Mouse (Mus musculus) kidney, embryonic 15.5 days (tissue): ENCODE measurements around the gene 9530003J23Rik. TPM values are rescaled to one million over a fixed set of nuclear protein-coding genes. Genes with fewer than 3 reads are reported as not detected.
"Not testable (repeated sequence)": the region's sequence is repeated elsewhere in the genome, so short reads cannot be mapped to it uniquely, and the experiment has no call there.

Experiments
- ATAC-seq: fragments of 200-750 bp; cut with Nextera tagmentation; replicated peaks from 2 replicates; pipeline ENCODE4 v1.8.0; 2017; ENCODE audit warnings: moderate TSS enrichment; ENCODE audit not compliant: low FRiP score
- H3K27ac ChIP-seq: fragments of 300-500 bp; sonication (generic); 2 replicates; pipeline ENCODE4 v1.5.1; 2015; ENCODE audit warnings: mild to moderate bottlenecking, inconsistent platforms
- H3K27me3 ChIP-seq: fragments of 300-500 bp; sonication (generic); 2 replicates; pipeline ENCODE4 v1.6.1; 2015; ENCODE audit warnings: inconsistent platforms
- H3K36me3 ChIP-seq: fragments of 300-500 bp; sonication (generic); 2 replicates; pipeline ENCODE4 v1.6.1; 2015; ENCODE audit warnings: inconsistent platforms
- H3K4me1 ChIP-seq: fragments of 300-500 bp; sonication (generic); 2 replicates; pipeline ENCODE4 v1.6.1; 2015; ENCODE audit warnings: inconsistent platforms
- H3K4me2 ChIP-seq: fragments of 300-500 bp; sonication (generic); 2 replicates; pipeline ENCODE4 v1.6.1; 2015; ENCODE audit warnings: moderate library complexity, mild to moderate bottlenecking, inconsistent platforms
- H3K4me3 ChIP-seq: fragments of 300-500 bp; sonication (generic); replicated peaks from 2 replicates; pipeline ENCODE4 v1.5.1; 2015; ENCODE audit warnings: mild to moderate bottlenecking, inconsistent platforms
- H3K9ac ChIP-seq: fragments of 300-500 bp; sonication (generic); 2 replicates; pipeline ENCODE4 v1.6.1; 2015; ENCODE audit warnings: mild to moderate bottlenecking, inconsistent platforms
- H3K9me3 ChIP-seq: fragments of 300-500 bp; sonication (generic); replicated peaks from 2 replicates; pipeline ENCODE4 v1.6.1; 2016; ENCODE audit warnings: inconsistent platforms
- WGBS: fragments of 180-500 bp; shearing (Covaris S2); methylation state at CpG from one replicate; pipeline ENCODE4 v1.1.7; 2015; ENCODE audit warnings: mixed read lengths; 5-methylcytosine and 5-hydroxymethylcytosine counted together
- polyA plus RNA-seq: library from polyadenylated mRNA; unstranded; fragments of >200 nt; fragmentation: Nextera tagmentation; extraction: Ambion mirVana; gene quantifications from 2 replicates; pipeline ENCODE4 v1.2.1, GENCODE M21; 2015

9530003J23Rik gene
- polyA plus RNA-seq, 1 experiment from 2014 or later, result not detected

DNA sequence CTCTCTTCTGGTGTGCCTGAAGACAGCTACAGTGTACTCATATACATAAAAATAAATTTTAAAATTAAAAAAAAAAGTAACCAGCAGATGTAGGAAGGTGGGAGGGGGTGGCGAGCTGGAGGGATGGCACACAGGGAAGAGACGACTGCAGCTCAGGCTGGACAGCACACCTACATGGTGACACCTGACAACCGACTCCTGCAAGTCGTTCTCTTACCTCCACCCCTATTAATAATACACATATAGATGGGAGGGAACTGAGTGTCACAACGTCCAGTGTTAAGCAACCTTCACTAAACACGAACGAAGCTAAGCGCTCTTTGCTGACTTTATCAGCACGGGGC lies 14.8 kb downstream of the 9530003J23Rik start:
- H3K36me3 ChIP-seq, result peaks cover 39% of the 10 kb centered on the region
- peaks cover 18% of the 10 kb centered on the region for H3K4me1 ChIP-seq
- H3K4me2 ChIP-seq, result peak overlapping the region; percentile 87
- no peak; the same call in 1 of the 2 replicates for ATAC-seq
- WGBS, result 0% methylated on average over 9 of the region's 9 CpGs
- peak overlapping the region; percentile 78 for H3K4me3 ChIP-seq
- no peaks in the 10 kb centered on the region for H3K9me3 ChIP-seq
- H3K27me3 ChIP-seq, result no peaks in the 10 kb centered on the region
- H3K27ac ChIP-seq, result peak overlapping the region; percentile 100
- peak overlapping the region; percentile 93 for H3K9ac ChIP-seq

DNA sequence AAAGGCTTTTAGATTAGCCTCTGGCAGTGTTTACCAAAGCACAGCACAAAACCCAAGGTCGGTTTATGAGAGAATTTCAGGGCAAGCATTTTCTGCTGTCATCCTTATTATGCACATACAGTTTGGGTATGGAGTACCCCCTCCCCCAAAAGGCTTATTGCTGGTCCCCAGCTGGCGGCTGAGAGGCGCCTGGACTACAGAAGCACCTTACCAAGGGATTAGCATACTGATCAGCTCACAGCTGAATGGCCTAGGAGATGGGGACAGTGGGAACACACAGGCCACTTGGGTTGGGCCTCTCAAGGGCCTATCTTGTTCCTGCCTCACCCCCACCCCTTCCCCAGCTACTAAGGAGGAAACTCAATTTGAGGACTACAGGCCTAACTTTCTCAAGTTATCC lies 15.7 kb downstream of the 9530003J23Rik start:
- no peak for ATAC-seq
- H3K27ac ChIP-seq, result no peak overlapping the region
- peak overlapping the region; percentile 87 for H3K4me2 ChIP-seq
- WGBS, result 74% methylated on average over 3 of the region's 3 CpGs
- H3K9me3 ChIP-seq, result no peaks in the 10 kb centered on the region
- no peaks in the 10 kb centered on the region for H3K27me3 ChIP-seq
- peaks cover 18% of the 10 kb centered on the region for H3K4me1 ChIP-seq
- H3K9ac ChIP-seq, result peak overlapping the region; percentile 33; the same call in 1 of the 2 replicates
- H3K36me3 ChIP-seq, result peaks cover 48% of the 10 kb centered on the region
- H3K4me3 ChIP-seq, result 0 out of 2 replicates have a peak overlapping the region, but pooled peaks have one; percentile 8

DNA sequence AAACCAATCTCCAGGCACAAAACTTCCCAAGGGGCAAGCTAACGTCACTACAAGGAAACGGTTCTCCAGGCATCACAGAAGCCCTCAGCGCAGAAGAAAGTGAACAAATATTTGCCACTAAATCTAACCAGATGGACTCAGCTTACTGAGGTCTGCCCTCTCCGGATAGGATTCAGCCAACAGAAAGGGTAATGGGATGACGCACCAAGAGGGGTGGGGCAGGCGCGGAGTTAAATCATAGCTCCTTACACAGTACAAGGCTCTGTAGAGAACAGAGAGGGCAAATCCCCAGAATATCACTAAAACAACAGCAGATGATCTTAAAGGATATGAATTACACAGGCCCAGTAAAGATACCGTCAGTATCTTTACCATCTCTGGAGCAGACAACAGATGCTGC lies 20.2 kb downstream of the 9530003J23Rik start:
- Histone ChIP-seq H3K4me2 (no peak overlapping the region), H3K27me3 (no peaks in the 10 kb centered on the region), H3K36me3 (peaks cover 91% of the 10 kb centered on the region), H3K9me3 (no peaks in the 10 kb centered on the region), H3K4me1 (peaks cover 8% of the 10 kb centered on the region), H3K9ac (no peak overlapping the region), H3K4me3 (no peak overlapping the region), H3K27ac (no peak overlapping the region)
- no peak for ATAC-seq
- WGBS, result 95% methylated on average over 8 of the region's 8 CpGs

GRCm38 (mm10) chr10:117217246-117217840 lies 21.2 kb downstream of the 9530003J23Rik start:
- peaks cover 89% of the 10 kb centered on the region for H3K36me3 ChIP-seq
- H3K9me3 ChIP-seq, result no peaks in the 10 kb centered on the region
- no peak overlapping the region for H3K27ac ChIP-seq
- no peaks in the 10 kb centered on the region for H3K4me1 ChIP-seq
- 80% methylated on average over 20 of the region's 20 CpGs for WGBS
- H3K9ac ChIP-seq, result no peak overlapping the region
- no peaks in the 10 kb centered on the region for H3K27me3 ChIP-seq
- no peak overlapping the region for H3K4me3 ChIP-seq
- no peak overlapping the region for H3K4me2 ChIP-seq
- no peak for ATAC-seq

GRCm38 (mm10) chr10:117216793-117217192 lies 21.7 kb downstream of the 9530003J23Rik start:
- no peak; the same call in 1 of the 2 replicates for ATAC-seq
- Histone ChIP-seq H3K27ac (no peak overlapping the region), H3K4me2 (no peak overlapping the region), H3K9me3 (no peaks in the 10 kb centered on the region), H3K27me3 (no peaks in the 10 kb centered on the region), H3K9ac (no peak overlapping the region), H3K4me1 (no peaks in the 10 kb centered on the region), H3K36me3 (peaks cover 89% of the 10 kb centered on the region), H3K4me3 (no peak overlapping the region)
- WGBS, result 76% methylated on average over 5 of the region's 5 CpGs

DNA sequence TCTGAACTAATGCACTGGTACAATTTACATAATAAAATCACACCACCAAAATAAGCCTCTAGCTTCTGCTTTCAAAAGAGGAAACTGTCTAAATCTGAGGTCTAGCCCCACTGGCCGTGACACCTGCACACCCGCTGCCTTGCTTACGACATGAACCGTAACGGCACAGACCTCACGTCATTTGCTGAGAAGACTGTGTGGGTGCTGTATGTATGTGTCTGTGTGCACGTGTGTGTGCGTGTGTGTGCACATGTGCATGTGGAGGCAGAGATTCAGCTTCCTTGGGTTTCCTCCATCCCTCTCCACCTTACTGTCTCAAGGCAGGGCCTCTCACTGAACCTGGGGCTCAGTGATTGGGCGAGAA lies 22.4 kb downstream of the 9530003J23Rik start:
- no peaks in the 10 kb centered on the region for H3K27me3 ChIP-seq
- H3K4me1 ChIP-seq, result no peaks in the 10 kb centered on the region
- peaks cover 84% of the 10 kb centered on the region for H3K36me3 ChIP-seq
- no peak overlapping the region for H3K4me3 ChIP-seq
- H3K9ac ChIP-seq, result no peak overlapping the region
- ATAC-seq, result no peak
- H3K27ac ChIP-seq, result no peak overlapping the region
- WGBS, result 93% methylated on average over 9 of the region's 9 CpGs
- H3K9me3 ChIP-seq, result no peaks in the 10 kb centered on the region
- no peak overlapping the region for H3K4me2 ChIP-seq

DNA sequence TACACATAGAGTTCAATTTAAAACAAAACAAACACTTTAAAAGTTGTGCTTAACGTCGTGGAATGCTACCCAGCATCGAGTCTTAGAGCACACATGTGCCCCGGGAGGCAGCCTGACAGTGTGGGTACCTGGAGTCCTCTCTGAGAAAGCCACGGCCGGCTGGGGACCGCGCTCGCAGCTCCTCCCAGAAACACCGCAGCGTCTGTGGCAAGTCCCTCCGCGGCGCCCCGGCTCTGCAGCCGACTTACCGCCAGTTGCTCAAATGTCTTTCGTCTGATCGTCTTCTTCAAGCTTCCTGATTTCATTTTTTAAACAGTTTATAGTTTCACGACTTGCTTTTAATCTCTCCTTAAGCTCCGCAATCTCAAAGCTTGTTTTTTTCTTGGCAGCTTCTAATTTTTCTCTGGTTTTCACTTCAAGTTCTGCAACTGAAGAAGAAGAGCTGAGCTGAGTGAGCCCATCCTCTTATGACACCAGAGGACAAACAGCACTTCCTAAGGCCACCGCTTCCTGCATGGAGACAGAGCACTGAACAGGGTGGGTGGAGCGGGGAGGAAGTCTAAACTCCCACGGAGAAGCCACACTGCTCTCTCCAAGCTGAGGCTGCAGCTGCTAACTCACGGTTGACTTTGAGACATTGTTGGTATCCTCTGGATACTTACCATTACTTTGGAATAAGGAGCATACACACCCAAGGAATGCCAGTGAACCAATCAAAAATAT lies 22.9 kb downstream of the 9530003J23Rik start:
- WGBS, result 91% methylated on average over 25 of the region's 25 CpGs
- Histone ChIP-seq H3K9ac (no peak overlapping the region), H3K4me3 (no peak overlapping the region), H3K36me3 (peaks cover 78% of the 10 kb centered on the region), H3K4me1 (no peaks in the 10 kb centered on the region), H3K27ac (no peak overlapping the region), H3K27me3 (no peaks in the 10 kb centered on the region), H3K4me2 (no peak overlapping the region), H3K9me3 (no peaks in the 10 kb centered on the region)
- ATAC-seq, result no peak

DNA sequence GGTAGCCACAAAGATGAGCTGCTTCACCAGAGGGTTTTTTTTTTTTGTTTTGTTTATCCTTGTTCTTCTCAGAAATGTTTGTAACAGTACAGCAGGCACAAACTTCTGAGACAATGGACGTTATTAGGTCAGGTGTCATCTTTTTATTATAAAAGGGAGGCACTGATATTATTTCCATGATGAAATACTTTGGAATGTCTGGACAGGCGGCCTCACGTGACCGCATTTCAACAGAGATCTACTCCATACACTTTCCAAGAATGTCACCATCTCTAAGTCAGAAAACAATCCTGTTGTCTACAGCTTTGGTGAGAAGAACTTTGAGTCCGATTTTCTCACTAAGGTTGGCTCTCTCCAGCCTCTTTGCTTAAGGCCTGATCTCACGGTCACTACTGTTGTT lies 27.5 kb downstream of the 9530003J23Rik start:
- H3K9me3 ChIP-seq, result no peaks in the 10 kb centered on the region
- H3K4me1 ChIP-seq, result peaks cover 4% of the 10 kb centered on the region
- no peak overlapping the region for H3K9ac ChIP-seq
- no peak overlapping the region for H3K4me3 ChIP-seq
- H3K27ac ChIP-seq, result no peak overlapping the region
- peaks cover 37% of the 10 kb centered on the region for H3K36me3 ChIP-seq
- no peak for ATAC-seq
- H3K4me2 ChIP-seq, result no peak overlapping the region
- H3K27me3 ChIP-seq, result no peaks in the 10 kb centered on the region
- 90% methylated on average over 6 of the region's 6 CpGs for WGBS

DNA sequence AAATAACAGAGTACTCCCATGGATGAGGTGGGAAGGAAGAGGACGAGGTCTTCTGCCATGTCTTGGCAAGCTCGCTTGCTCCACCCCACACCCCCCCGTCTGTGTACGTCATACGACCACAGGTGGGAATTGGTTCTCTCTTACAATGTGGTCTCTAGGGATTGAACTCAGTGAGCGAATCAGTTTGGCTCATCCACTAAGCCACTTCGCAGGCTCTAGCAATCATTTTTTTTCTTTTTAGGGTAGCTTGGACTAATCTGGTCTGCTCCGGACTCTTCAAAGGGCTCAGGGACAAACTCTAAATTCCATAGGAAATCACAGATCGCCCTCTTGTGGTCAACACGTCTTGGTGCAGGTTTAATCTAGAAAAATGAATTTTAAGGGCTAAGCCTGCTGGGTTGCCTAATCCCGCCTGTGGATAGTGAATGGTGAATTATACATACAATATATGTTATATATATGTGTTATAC lies 29.0 kb downstream of the 9530003J23Rik start:
- 22% methylated on average over 11 of the region's 11 CpGs for WGBS
- Histone ChIP-seq H3K4me3 (peak overlapping the region; percentile 34), H3K4me1 (peaks cover 4% of the 10 kb centered on the region), H3K9ac (no peak overlapping the region), H3K4me2 (peak overlapping the region; percentile 52), H3K27me3 (no peaks in the 10 kb centered on the region), H3K36me3 (peaks cover 22% of the 10 kb centered on the region), H3K9me3 (no peaks in the 10 kb centered on the region), H3K27ac (no peak overlapping the region)
- peak; percentile 67 for ATAC-seq

- 93% methylated on average over 6 of the region's 6 CpGs for WGBS
Observed at GRCm38 (mm10) chr10:117208787-117209186, 29.7 kb downstream of the 9530003J23Rik start.

DNA sequence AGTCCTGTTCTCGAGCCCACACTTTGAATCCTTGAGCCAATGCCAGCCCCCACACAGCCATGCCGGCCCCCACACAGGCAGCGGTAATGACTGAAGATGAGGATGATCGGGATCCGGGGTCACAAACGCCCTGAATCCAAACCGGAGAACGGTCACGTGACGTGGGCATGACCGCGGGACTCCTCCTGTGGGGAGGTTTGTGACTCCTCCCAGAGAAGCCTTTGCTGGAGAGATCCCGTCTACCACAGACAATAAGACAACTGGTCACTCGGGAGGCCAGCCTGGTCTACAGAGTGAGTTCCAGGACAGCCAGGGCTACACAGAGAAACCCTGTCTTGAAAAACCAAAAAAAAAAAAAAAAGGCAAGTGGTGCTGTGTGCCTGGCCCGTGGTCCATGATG lies 30.3 kb downstream of the 9530003J23Rik start:
- H3K4me3 ChIP-seq, result no peak overlapping the region
- no peaks in the 10 kb centered on the region for H3K9me3 ChIP-seq
- peak overlapping the region; percentile 42 for H3K4me2 ChIP-seq
- H3K36me3 ChIP-seq, result peaks cover 10% of the 10 kb centered on the region; the same call in 1 of the 2 replicates
- H3K27ac ChIP-seq, result no peak overlapping the region
- 51% methylated on average over 15 of the region's 15 CpGs for WGBS
- no peak overlapping the region for H3K9ac ChIP-seq
- peak; percentile 52 for ATAC-seq
- peaks cover 7% of the 10 kb centered on the region for H3K4me1 ChIP-seq
- H3K27me3 ChIP-seq, result no peaks in the 10 kb centered on the region

More at GRCm38 (mm10) chr10:117208787-117209186, 29.7 kb downstream of the 9530003J23Rik start:
- H3K9me3 ChIP-seq, H3K4me3 ChIP-seq, H3K4me2 ChIP-seq, H3K27me3 ChIP-seq, ATAC-seq, H3K9ac ChIP-seq, H3K27ac ChIP-seq, H3K4me1 ChIP-seq: not testable (repeated sequence)
- H3K36me3 ChIP-seq, result peaks cover 14% of the 10 kb centered on the region; the same call in 1 of the 2 replicates

DNA sequence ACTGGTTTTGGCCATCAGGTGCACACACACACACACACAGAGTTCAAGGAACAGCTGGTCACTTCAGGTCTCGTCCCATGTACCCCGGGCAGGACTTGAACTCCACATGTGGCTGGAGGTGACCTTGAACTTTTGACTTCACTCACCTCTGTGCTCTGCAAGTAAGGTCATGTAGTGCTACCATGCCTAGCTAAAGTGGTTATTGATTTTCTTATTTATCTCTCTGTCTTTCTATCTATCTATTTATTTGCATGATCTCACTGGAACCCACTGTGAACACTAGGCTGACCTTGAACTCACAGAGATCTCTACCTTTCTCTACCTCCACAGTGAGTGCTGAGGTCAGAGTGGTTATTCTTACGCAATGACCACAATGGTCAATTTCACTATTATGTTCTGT lies 32.4 kb downstream of the 9530003J23Rik start:
- H3K27me3 ChIP-seq, result no peaks in the 10 kb centered on the region

More for the DNA sequence above, 32.4 kb downstream of the 9530003J23Rik start:
- H3K4me3 ChIP-seq, result no peak overlapping the region
- H3K9me3 ChIP-seq, result no peaks in the 10 kb centered on the region
- 89% methylated on average over 3 of the region's 3 CpGs for WGBS
- H3K36me3 ChIP-seq, result no peaks in the 10 kb centered on the region
- no peak overlapping the region for H3K9ac ChIP-seq
- ATAC-seq, result no peak
- no peak overlapping the region for H3K4me2 ChIP-seq
- H3K4me1 ChIP-seq, result peaks cover 17% of the 10 kb centered on the region
- H3K27ac ChIP-seq, result no peak overlapping the region
